Mouse (Mus musculus): ENCODE measurements around the gene Ndrg3. TPM values are rescaled to one million over a fixed set of nuclear protein-coding genes. Genes with fewer than 3 reads are reported as not detected.
A peak's percentile ranks its signal among the peaks of the same experiment; 100 is the strongest.
"Not testable (repeated sequence)": the region's sequence is repeated elsewhere in the genome, so short reads cannot be mapped to it uniquely, and the experiment has no call there.

The Ndrg3 gene
- polyA plus RNA-seq, 1 experiment from 2014 or later: 22.8 TPM

DNA sequence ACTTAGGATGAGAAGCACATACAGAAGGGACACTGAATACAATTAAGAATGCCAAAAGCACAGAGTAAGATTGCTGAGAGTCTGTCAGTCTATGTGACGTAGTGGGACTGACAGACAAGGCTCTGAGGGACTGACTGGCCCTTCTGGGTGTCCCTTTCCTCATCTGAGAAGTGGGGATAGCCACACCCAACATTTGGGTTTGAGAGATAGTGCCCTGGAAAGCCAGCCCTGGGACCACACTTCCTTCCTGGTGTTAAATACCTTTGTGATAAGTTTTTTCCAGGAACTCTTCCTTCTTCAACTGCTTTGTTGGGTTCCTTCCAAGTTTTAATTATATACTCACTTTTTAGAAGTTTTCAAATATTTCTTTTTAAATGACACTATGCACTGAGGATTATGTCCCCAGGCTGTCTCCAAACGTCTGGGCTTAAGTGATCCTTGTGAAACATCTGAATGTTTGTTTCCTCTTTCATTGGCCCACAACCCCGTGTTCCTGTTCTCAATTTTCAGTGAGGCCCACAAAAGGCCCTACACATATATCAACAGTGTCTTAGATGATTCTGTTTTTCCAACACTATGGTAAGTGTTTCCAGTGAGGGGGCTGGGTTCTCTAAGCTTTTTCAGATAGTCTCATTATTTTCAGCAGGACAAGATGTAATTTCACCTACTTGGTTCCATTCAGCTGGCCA, 67.5 kb downstream of the Ndrg3 start:
- no peak overlapping the region for H3K4me3 ChIP-seq (ENCODE audit: low read depth, low read length)
- ATAC-seq (no peak), DNase-seq (ENCODE audit: low spot score) (peak; percentile 41)
- H3K36me3 ChIP-seq (ENCODE audit: insufficient read depth, low read length): no peaks in the 10 kb centered on the region
- 17% methylated on average over 3 of the region's 3 CpGs for WGBS
- H3K9ac ChIP-seq (replicated peaks; ENCODE audit: low read depth): no peak overlapping the region
- H3K9me3 ChIP-seq (ENCODE audit: low read length): no peaks in the 10 kb centered on the region
- TF ChIP-seq EP300 (IDR thresholded peaks at IDR 0.05) (peak; percentile 21; the same call in 1 of the 2 replicates), CTCF (IDR thresholded peaks at IDR 0.05) (no peak)
- no peak overlapping the region for H3K27ac ChIP-seq (ENCODE audit: low read length)
- H3K4me2 ChIP-seq (replicated peaks; ENCODE audit: low read depth, low read length): no peak overlapping the region
- H3K4me1 ChIP-seq (ENCODE audit: insufficient read depth, low read depth, low read length): no peaks in the 10 kb centered on the region
- no peaks in the 10 kb centered on the region for H3K27me3 ChIP-seq (replicated peaks; ENCODE audit: insufficient read depth, low read length)

DNA sequence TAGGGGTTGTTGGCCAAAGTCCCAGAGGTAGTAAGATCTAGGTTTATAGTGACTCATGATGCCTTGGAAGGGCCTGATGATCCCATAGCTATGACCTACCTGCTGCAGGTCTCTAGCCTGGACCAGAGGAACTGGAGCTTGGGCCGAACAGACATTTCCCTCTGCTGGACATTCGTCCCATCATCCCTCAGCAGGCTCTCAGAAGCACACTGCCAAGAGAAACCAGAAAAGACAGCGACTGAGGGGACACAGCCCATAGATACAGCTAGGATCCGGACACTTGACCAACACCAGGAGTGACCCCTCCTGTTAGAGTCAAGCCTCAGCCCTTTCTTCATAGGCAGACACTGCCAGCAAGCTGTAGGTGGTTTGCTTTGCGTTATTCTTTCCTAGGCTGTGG, 68.8 kb downstream of the Ndrg3 start:
- 81% methylated on average over 5 of the region's 5 CpGs for WGBS
- ATAC-seq: no peak
- DNase-seq (ENCODE audit: low spot score): no peak
- Histone ChIP-seq H3K9ac (replicated peaks; ENCODE audit: low read depth) (no peak overlapping the region), H3K27me3 (replicated peaks; ENCODE audit: insufficient read depth, low read length) (no peaks in the 10 kb centered on the region), H3K9me3 (ENCODE audit: low read length) (no peaks in the 10 kb centered on the region), H3K4me3 (ENCODE audit: low read depth, low read length) (no peak overlapping the region), H3K36me3 (ENCODE audit: insufficient read depth, low read length) (no peaks in the 10 kb centered on the region), H3K4me2 (replicated peaks; ENCODE audit: low read depth, low read length) (no peak overlapping the region), H3K27ac (ENCODE audit: low read length) (no peak overlapping the region), H3K4me1 (ENCODE audit: insufficient read depth, low read depth, low read length) (no peaks in the 10 kb centered on the region)
- TF ChIP-seq EP300 (IDR thresholded peaks at IDR 0.05) (no peak), CTCF (IDR thresholded peaks at IDR 0.05) (no peak)

DNA sequence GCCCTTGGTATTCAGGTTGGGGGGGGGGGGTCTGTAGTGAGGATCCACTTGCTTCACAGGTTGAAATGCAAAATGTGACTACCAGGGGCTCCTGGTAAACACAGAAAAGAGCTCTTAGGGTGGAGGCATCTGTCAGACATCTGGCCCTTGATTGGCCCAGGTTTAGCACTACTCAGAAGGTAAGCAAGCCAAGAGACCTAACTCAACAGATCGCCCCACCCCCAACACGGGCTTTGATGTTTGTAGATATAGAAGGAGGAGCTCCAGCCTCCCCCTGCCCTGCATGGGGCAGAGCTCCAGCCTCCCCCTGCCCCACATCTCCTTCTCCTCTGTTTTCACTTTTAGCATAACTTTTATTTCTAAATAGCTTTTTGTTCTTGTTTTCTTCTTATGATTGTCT, 72.1 kb downstream of the Ndrg3 start:
- WGBS: 36% methylated on average over 2 of the region's 2 CpGs
- TF ChIP-seq CTCF (IDR thresholded peaks at IDR 0.05): no peak
- no peak for TF ChIP-seq EP300 (IDR thresholded peaks at IDR 0.05)

DNA sequence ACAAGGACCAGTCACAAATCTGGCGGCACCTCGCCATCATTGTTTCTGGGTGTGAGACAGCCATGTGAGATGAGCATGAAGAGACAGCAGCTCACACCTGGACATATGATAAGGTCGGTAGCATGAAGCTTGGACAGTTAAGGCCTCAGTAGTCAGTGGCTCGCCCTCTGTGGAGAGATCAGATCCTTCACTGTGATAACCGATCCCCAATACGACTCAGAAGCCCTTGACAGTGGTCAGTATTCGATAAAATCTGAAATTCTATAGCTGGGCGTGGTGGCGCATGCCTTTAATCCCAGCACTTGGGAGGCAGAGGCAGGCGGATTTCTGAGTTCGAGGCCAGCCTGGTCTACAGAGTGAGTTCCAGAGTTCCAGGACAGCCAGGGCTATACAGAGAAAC, 72.7 kb downstream of the Ndrg3 start:
- not testable (repeated sequence) for H3K27ac ChIP-seq (ENCODE audit: low read length)

More for the DNA sequence above, 72.1 kb downstream of the Ndrg3 start:
- Histone ChIP-seq H3K4me1 (ENCODE audit: insufficient read depth, low read depth, low read length) (no peaks in the 10 kb centered on the region), H3K4me3 (ENCODE audit: low read depth, low read length) (no peak overlapping the region), H3K27me3 (replicated peaks; ENCODE audit: insufficient read depth, low read length) (no peaks in the 10 kb centered on the region), H3K9me3 (ENCODE audit: low read length) (no peaks in the 10 kb centered on the region), H3K9ac (replicated peaks; ENCODE audit: low read depth) (no peak overlapping the region), H3K4me2 (replicated peaks; ENCODE audit: low read depth, low read length) (no peak overlapping the region), H3K36me3 (ENCODE audit: insufficient read depth, low read length) (no peaks in the 10 kb centered on the region), H3K27ac (ENCODE audit: low read length) (no peak overlapping the region)
- DNase-seq (ENCODE audit: low spot score) (no peak), ATAC-seq (no peak)

DNA sequence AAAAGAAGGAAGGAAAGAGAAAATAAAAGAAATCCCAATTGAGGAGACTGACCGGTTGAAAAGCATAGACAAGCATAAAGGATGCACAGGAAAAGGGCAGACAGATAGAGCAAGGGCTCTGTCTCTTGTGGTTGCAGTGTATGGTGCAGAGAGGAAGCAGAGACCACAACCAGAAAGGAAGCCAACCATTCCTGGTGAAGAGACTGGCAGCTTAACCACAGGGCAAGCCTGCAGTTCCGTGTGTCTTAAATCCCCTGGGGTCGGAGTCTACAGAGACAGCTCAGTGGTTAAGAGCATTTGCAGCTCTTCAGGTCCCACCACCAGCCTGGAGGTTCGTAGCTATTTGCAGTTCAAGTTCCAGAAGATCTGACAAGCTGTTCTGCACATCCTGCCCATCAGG, 73.3 kb downstream of the Ndrg3 start:
- Histone ChIP-seq H3K9me3 (ENCODE audit: low read length) (no peaks in the 10 kb centered on the region), H3K4me3 (ENCODE audit: low read depth, low read length) (no peak overlapping the region), H3K27ac (ENCODE audit: low read length) (no peak overlapping the region), H3K36me3 (ENCODE audit: insufficient read depth, low read length) (no peaks in the 10 kb centered on the region), H3K4me2 (replicated peaks; ENCODE audit: low read depth, low read length) (no peak overlapping the region), H3K27me3 (replicated peaks; ENCODE audit: insufficient read depth, low read length) (no peaks in the 10 kb centered on the region), H3K9ac (replicated peaks; ENCODE audit: low read depth) (no peak overlapping the region), H3K4me1 (ENCODE audit: insufficient read depth, low read depth, low read length) (no peaks in the 10 kb centered on the region)
- TF ChIP-seq CTCF (IDR thresholded peaks at IDR 0.05) (no peak), EP300 (IDR thresholded peaks at IDR 0.05) (no peak)
- DNase-seq (ENCODE audit: low spot score): no peak
- 51% methylated on average over 4 of the region's 4 CpGs for WGBS
- no peak for ATAC-seq

More for the DNA sequence above, 72.7 kb downstream of the Ndrg3 start:
- H3K4me2 ChIP-seq (replicated peaks; ENCODE audit: low read depth, low read length); DNase-seq (ENCODE audit: low spot score); H3K9ac ChIP-seq (replicated peaks; ENCODE audit: low read depth); H3K4me3 ChIP-seq (ENCODE audit: low read depth, low read length); H3K36me3 ChIP-seq (ENCODE audit: insufficient read depth, low read length); H3K4me1 ChIP-seq (ENCODE audit: insufficient read depth, low read depth, low read length); H3K9me3 ChIP-seq (ENCODE audit: low read length); ATAC-seq; H3K27me3 ChIP-seq (replicated peaks; ENCODE audit: insufficient read depth, low read length): not testable (repeated sequence)
- 87% methylated on average over 11 of the region's 11 CpGs for WGBS

DNA sequence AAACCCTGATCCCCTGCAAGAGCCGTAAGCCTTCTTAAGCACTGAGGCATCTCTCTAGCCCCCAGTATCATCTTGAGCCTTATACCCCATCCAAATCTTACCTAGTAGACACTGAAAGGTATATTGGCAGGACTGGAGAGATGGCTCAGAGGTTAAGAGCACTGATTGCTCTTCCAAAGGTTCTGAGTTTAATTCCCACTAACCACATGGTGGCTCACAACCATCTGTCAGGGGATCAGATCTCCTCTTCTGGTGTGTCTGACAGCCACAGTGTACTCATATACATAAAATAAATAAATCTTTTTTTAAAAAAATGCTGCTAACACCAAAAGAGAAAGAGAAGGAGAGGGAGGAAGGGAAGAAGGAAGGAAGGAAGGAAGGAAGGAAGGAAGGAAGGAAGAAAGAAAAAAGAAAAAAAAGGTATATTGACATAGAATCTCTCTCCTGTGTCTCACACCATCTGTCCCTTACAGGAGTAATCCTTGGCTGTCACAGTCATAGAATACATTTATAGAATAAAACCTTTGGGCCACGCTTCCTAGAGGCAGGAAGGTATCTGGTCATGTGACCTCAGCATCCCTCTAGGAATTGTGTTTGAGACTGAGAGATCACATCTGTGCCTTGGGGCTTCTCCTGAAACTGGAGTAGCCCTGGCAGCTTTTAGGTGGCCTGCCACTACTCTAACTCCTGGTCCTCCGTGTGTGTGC, 75.3 kb downstream of the Ndrg3 start:
- Histone ChIP-seq H3K36me3 (ENCODE audit: insufficient read depth, low read length) (no peaks in the 10 kb centered on the region), H3K27ac (ENCODE audit: low read length) (no peak overlapping the region), H3K4me3 (ENCODE audit: low read depth, low read length) (no peak overlapping the region), H3K9me3 (ENCODE audit: low read length) (no peaks in the 10 kb centered on the region), H3K27me3 (replicated peaks; ENCODE audit: insufficient read depth, low read length) (no peaks in the 10 kb centered on the region), H3K4me1 (ENCODE audit: insufficient read depth, low read depth, low read length) (no peaks in the 10 kb centered on the region), H3K4me2 (replicated peaks; ENCODE audit: low read depth, low read length) (no peak overlapping the region), H3K9ac (replicated peaks; ENCODE audit: low read depth) (no peak overlapping the region)
- no peak for TF ChIP-seq CTCF (IDR thresholded peaks at IDR 0.05)
- TF ChIP-seq EP300 (IDR thresholded peaks at IDR 0.05): no peak
- ATAC-seq (no peak), DNase-seq (ENCODE audit: low spot score) (no peak)
- 73% methylated on average over 3 of the region's 3 CpGs for WGBS
